Mouse (Mus musculus) gonadal fat pad, adult 2 months (tissue): ENCODE data around the gene Slc18a3. TPM values are rescaled to one million over a fixed set of nuclear protein-coding genes. Genes with fewer than 3 reads are reported as not detected.

Experiments used
- DNase-seq: peaks from one replicate; pipeline ENCODE4 v3.0.0-alpha.2; 2012; ENCODE audit warnings: low read depth
- polyA plus RNA-seq: library from polyadenylated mRNA; depleted of rRNA; stranded (reverse); fragments of >200 nt; gene quantifications from 2 replicates; pipeline ENCODE4 v1.2.3, GENCODE M21; 2012; rRNA removed

The Slc18a3 gene
- not detected in 2 replicates for polyA plus RNA-seq

GRCm38 (mm10) chr14:32464601-32465505 lies at the start of gene Slc18a3:
Gene Slc18a3, minus strand, starts transcription at chr14:32464850.
- no peak for DNase-seq

GRCm38 (mm10) chr14:32513336-32514032 lies 48.8 kb upstream of the Slc18a3 start, which contains the start of gene Ercc6:
Gene Ercc6, plus strand, starts transcription at chr14:32513521.
- no peak for DNase-seq

- DNase-seq, result no peak
These were observed 48.3 kb upstream of the Slc18a3 start for GRCm38 (mm10) chr14:32512912-32513311.

GRCm38 (mm10) chr14:32509443-32509961 lies 44.9 kb upstream of the Slc18a3 start:
- DNase-seq, result no peak

- DNase-seq, result no peak
These were observed 43.6 kb upstream of the Slc18a3 start for GRCm38 (mm10) chr14:32508105-32508835.

GRCm38 (mm10) chr14:32507216-32507615 lies 42.6 kb upstream of the Slc18a3 start:
- no peak for DNase-seq

- no peak for DNase-seq
These were observed 41.7 kb upstream of the Slc18a3 start for GRCm38 (mm10) chr14:32506329-32506728.

- DNase-seq, result no peak
These were observed 39.2 kb upstream of the Slc18a3 start for GRCm38 (mm10) chr14:32503897-32504296.

GRCm38 (mm10) chr14:32502764-32503688 lies 38.4 kb upstream of the Slc18a3 start:
- no peak for DNase-seq

GRCm38 (mm10) chr14:32501303-32501702 lies 36.7 kb upstream of the Slc18a3 start:
- DNase-seq, result no peak

- DNase-seq, result no peak
These were observed 31.6 kb upstream of the Slc18a3 start for GRCm38 (mm10) chr14:32496115-32496850.

GRCm38 (mm10) chr14:32492521-32492920 lies 27.9 kb upstream of the Slc18a3 start:
- no peak for DNase-seq

DNA sequence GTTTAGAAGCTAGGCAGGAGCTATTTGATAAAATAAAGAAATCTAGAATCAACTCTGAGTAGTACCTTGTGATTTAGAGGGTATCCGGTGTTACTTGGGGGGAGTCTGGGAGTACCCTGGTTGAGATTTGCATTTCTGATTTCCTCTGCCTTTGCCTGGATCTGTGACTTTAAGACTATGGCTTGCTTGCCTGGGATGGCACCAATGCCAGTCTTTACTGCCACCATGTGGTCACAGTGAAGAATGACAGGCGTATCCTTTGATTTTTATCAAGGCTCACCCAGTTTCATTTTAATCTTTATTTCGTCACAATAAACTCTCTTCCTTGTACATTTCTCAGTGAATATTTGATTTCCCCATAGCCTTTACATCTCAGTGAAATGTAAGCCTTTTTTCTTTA lies 17.4 kb upstream of the Slc18a3 start:
- no peak for DNase-seq

GRCm38 (mm10) chr14:32477581-32477980 lies 12.9 kb upstream of the Slc18a3 start:
- no peak for DNase-seq

- no peak for DNase-seq
These were observed 11.9 kb upstream of the Slc18a3 start for GRCm38 (mm10) chr14:32476559-32476958.

GRCm38 (mm10) chr14:32472996-32473395 lies 8.3 kb upstream of the Slc18a3 start:
- no peak for DNase-seq

DNA sequence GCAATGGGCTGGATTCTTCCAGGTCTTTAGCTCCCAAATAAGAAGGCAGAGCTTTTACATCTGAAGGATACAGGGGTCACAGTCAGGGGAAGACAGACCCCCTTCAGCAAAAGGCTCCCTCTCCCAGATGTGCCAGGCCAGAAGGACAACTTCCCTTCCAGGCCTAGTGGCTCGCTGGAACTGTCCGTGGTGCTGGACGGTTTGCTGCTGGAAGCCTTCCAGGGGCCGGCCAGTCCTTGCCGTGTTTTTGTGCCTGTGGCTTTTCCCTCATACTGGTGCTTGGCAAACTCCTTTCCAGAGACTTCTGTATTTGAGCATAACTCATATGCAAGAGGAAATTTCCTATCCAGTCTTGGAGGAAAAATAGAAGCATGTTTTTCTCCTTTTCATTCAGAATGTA lies 3.0 kb upstream of the Slc18a3 start:
- DNase-seq, result no peak

DNA sequence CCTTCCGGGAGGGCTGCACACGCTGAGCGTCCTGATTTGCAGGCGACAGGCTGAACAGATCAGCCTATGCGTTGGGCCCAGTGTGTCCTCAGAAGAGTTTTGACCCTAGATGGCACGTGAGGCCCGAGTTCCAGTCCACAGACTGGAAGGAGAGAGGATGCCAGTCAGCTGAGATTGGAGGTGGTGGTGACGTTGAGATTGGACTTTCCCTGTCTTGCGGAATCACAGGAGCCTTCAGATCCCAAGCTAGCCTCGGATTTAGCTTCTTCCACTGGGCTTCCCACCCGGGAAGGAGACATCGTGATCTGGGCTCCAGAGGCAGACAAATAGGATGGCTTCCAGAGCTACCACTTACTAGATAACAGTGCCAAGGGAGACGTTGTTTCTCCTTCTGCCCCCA lies 1.2 kb upstream of the Slc18a3 start, which contains the start of gene Chat:
Chat (minus strand) TSS at position 101 of the 400 bp plus-strand sequence.
- DNase-seq, result no peak

- DNase-seq, result no peak
These were observed 838 bp upstream of the Slc18a3 start for GRCm38 (mm10) chr14:32465506-32465870.
